Mouse (Mus musculus): ENCODE measurements at regions not wholly inside any gene's neighbourhood (a gene's known extent, or its start where the extent isn't known, plus 50 kb on each side); places are given as distances from the start of the nearest gene placed in this dataset.

DNA sequence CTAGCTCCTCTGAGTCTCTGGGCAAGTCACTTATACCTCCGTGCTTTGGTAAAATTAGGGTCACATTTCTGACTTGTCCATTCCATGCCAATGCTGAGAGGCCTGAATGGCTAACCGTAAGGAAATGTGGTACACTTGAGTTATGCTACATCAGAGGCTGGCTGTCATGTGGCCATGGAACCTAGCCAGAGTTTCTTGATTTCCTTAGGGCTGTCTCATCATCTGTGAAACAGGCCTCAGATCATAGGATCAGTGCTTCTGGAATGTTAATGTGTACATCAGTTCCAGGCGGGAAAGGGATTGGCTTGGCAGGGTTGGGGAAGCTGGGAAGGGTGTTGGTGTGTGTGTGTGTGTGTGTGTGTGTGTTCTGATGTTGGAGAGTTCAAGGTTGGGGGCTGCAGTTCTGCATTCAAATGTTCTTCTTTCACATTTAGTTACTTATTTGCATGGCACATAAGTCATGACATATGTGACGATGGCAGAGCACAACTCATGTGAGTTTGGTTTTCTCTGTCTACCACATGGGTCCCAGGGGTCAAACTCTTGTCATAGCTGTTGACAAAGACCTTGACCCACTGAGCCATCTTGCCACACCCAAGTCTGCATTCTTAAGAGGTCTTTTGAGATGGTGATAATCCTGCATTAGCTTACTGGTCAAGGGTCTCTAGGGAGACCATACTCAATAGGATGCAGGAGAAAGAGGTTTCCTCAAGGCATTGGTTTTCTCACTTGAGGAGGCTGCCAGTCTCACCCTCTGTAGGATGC is 299.9 kb downstream of the Slc4a3 start:
- TF ChIP-seq POLR2A (IDR thresholded peaks at IDR 0.05; ENCODE audit: insufficient read depth, low read length) (no peak), CTCF (IDR thresholded peaks at IDR 0.05; ENCODE audit: low read depth, low read length) (no peak)
